Mouse (Mus musculus): ENCODE measurements at regions not wholly inside any gene's neighbourhood (a gene's known extent, or its start where the extent isn't known, plus 50 kb on each side); places are given as distances from the start of the nearest gene placed in this dataset.
A peak's percentile ranks its signal among the peaks of the same experiment; 100 is the strongest.

DNA sequence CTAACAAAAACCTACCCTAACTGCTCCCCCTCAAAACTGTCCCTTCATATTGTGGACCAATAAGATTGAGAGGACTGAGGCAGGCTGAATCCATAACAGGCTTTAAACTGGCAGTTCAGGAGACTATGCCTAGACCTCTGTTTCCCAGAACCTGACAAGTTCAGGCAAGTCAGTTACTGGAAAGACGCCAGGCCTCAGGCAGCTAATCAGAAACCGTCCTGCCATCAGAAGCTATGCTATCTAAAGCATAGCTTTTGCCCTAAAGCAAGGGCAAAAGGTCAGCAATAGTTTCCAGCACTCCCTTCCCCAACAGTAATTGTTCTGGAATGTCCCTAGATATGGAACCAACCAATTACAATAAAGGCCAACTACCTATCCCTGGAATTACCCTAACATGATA lies 273.0 kb downstream of the Bche start:
- DNase-seq (ENCODE audit: low spot score), result no peak

- no peak for DNase-seq (ENCODE audit: low spot score)
Observed at GRCm38 (mm10) chr3:73434331-73434730, 273.9 kb downstream of the Bche start.

DNA sequence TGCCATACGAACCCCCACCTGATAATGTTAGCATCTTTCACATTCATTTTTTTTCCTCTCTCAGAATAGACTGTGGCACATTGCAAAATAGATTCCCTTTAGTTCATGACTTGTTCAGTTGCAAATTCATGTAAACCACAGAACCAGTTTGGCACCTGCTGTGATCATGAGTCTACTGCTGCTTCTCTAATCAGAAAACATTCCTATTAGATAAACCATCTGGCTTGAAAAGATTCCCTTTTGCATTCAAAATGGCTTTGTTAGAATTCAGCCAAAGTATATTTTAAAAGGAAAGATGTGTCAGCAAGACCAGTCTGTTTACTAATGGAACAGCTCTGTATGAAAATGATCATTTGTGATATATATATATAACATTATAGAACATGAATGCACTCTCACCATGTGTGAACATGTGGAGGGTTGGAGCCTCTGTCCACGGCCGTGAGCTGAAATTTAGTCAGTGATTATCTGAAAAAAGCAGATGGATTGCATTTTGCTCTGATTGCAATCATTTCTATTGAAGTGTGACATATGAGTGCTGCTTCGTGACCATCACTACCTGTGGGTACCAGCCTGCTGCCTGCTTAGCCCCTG lies 298.2 kb downstream of the Bche start:
- no peak for DNase-seq (ENCODE audit: low spot score)

DNA sequence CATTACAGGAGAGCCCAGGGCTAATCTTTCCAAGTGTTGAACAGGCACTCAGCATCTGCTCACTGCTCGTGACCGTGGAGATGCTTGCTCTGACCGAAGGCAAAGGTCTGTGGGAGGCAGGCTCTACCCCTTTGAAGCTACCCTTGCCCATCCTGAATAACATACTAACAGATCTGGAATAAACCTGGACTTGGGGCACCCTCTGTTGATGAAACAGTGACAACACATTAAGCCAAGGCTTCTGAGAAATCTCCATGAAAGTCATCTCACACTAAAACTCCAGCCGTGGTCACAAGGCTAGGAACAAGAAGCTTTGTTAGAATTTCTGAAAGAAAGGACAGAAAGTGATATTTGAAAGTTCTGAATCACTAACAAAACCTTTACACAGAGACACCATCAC lies 306.8 kb downstream of the Bche start:
- DNase-seq (ENCODE audit: low spot score), result peak; percentile 21

- no peak for DNase-seq (ENCODE audit: low spot score)
Observed at GRCm38 (mm10) chr3:73395808-73396207, 312.4 kb downstream of the Bche start.

DNA sequence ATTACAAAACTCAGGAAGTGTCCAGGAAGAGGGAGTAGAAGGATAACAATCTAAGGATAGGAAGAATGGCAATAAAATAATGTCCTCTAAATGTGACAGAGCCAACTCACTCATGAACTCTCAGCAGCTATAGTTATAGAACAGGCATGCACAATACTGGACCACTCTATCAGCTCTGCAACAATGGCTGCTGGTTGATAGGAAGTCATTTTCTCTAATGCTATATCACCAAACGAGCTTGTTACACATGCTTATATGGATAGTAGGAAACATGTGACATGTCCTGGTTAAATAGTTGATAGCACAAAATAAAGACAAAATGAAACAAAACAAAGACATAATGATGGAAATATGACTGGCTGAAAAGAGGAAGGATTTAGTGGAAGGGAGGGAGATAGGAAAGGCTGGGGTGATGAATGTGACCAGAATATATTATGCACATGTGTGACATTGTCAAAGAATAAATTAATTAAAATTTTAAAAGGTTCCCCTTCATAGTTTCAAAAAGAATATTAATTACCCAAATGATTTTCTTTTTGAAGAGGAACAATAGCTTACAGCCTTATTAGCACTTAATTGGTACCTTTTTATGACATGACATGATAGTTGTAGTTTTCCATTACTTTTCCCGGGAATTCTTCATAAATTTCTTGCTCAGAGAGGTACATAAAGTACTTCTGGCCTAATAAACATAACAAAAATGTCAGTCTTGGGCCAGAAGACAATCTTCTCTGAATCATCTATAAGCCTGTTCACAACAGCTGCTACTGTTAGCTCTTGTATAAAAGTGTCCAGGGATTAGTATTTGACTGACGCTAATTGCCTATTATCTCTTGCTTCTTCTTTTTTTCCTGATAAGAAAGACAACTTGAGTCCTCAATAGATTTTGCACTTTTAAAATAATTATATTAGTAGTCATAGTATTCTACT lies 318.2 kb downstream of the Bche start:
- DNase-seq (ENCODE audit: low spot score), result no peak

GRCm38 (mm10) chr3:73354861-73355496 lies 297.4 kb upstream of the Slitrk3 start:
- DNase-seq (ENCODE audit: low spot score), result no peak

DNA sequence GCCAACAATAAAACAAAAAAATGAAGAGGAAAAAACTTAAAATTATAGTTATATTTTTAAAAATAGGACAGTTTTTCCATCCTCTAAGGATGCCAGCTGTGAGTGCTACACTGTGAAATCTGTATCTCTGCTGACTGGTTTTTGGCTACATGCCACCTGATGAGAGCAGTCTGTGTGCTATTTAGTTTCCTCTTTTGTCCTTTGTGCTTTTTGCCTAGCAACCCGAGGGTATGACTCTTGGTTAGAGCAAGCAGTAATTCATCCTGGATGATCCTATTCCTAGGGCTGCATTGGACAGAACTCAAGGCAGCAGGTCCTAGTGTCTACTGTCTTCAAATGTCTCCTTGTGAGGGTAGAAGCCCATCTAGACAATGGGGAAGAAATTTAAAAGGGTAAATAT lies 285.6 kb upstream of the Slitrk3 start:
- peak; percentile 52 for DNase-seq (ENCODE audit: low spot score)

DNA sequence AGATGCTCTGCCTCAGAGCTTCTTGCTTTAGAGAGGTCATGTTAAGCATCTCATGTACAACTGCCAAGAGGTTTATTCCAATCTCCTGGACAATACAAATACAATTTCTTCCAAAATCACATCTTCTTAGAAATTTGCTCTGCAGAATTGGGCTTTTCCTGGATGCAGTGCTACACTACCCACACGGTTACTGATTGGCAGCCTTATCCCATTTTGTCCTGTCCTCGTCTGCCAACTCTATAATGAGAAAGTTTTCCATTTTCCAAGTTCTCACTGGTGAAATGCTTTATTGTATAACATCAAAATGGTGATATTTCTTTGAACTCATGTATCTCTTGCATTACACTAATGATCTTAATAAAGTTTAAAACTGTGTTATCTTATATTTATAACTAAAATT lies 282.1 kb upstream of the Slitrk3 start:
- DNase-seq (ENCODE audit: low spot score), result no peak

- DNase-seq (ENCODE audit: low spot score), result peak; percentile 17
Observed at GRCm38 (mm10) chr3:73323214-73323613, 265.6 kb upstream of the Slitrk3 start.

Data from left cerebral cortex, adult 11 months (tissue).